Comparison of ENCODE assay signal across 18 mouse cellular contexts in genomic region chr4:149749003-149749662, GRCm38 (mm10). TPM values are rescaled to one million over a fixed set of nuclear protein-coding genes. Genes with fewer than 3 reads are reported as not detected.
DNase-seq lines count a peak whose midpoint lies in the region; TF ChIP-seq lines count a peak whose summit lies in the region.
"Had no signal": no experiment of that assay in that cellular context is flagged by ENCODE, and none has a peak within 500 bp of the region (broad histone marks: within the 10 kb centered on the region; RNA-seq: fewer than 3 reads in every experiment).

No protein-coding gene starts in this region.

- DNase-seq in heart, adult 11 months = peak; percentile 84
- no peak for DNase-seq in heart, postnatal 25 days (ENCODE audit: low spot score)
- DNase-seq in brain, adult 2 months (ENCODE audit: low read depth, low spot score) = peak; percentile 50
- peak; percentile 57 for DNase-seq in retina, postnatal 7 days (ENCODE audit: low read depth, low spot score)
- no peak for DNase-seq in spleen, postnatal 10 days (ENCODE audit: low spot score in 2 of 2)
- DNase-seq: adrenal gland, adult 8-10 months; adrenal gland, postnatal 36 days; cerebellum, adult 11 months; cerebellum, adult 8-10 months; cerebellum, postnatal 14 days; gastrocnemius, postnatal 10 days; heart, postnatal 4 days had no signal

- H3K36me3 ChIP-seq in E14TG2a.4 (ENCODE audit: insufficient read depth, low read length) = peaks cover 56% of the 10 kb centered on the region

- intact Hi-C loops in heart, postnatal 25 days (cut with DNase I) = no loop called here

- no peaks in the 10 kb centered on the region for H3K27me3 ChIP-seq in E14TG2a.4 (ENCODE audit: insufficient read depth, low read length)
- H3K27me3 ChIP-seq: embryonic facial prominence, embryonic 13.5 days; hindbrain, embryonic 13.5 days had no signal

- no peak for TF ChIP-seq CTCF in E14TG2a.4 (conservative IDR thresholded peaks at IDR 0.05; ENCODE audit: low read length)

- peak overlapping the region; percentile 29; the same call in 1 of the 2 replicates for H3K4me3 ChIP-seq in E14TG2a.4 (replicated peaks; ENCODE audit: low read length)
- H3K4me3 ChIP-seq: embryonic facial prominence, embryonic 13.5 days; forebrain, embryonic 13.5 days; heart, embryonic 13.5 days; hindbrain, embryonic 13.5 days had no signal

- H3K4me1 ChIP-seq in E14TG2a.4 (replicated peaks; ENCODE audit: low read depth, low read length) = peaks cover 74% of the 10 kb centered on the region

- no peaks in the 10 kb centered on the region for H3K9me3 ChIP-seq in E14TG2a.4 (ENCODE audit: low read length)
- H3K9me3 ChIP-seq: embryonic facial prominence, embryonic 13.5 days; forebrain, embryonic 13.5 days; G1E; heart, embryonic 13.5 days; hindbrain, embryonic 13.5 days had no signal

RNA-seq across cellular contexts. Expression of gene Tmem201, which starts 11.3 kb away (rescaled TPM):
- 10 to 100 TPM; 82.3 to 89.7 TPM for total RNA-seq in heart, postnatal 25 days (2021)

RNA-seq across cellular contexts. Expression of gene Slc25a33, which starts 24.9 kb away (rescaled TPM):
- 10 to 100 TPM; 22.5 to 30.5 TPM for total RNA-seq in heart, postnatal 25 days (2021)

RNA-seq across cellular contexts. Expression of gene Pik3cd, which starts 46.8 kb away (rescaled TPM):
- 1 to 10 TPM; 4.0 to 4.3 TPM for total RNA-seq in heart, postnatal 25 days (2021)

Comparison
In these comparisons a context has a peak if more than half of its experiments do, and no peak if none do; other contexts are left out.
1. DNase-seq: peak in heart, adult 11 months (single experiment), brain, adult 2 months (single experiment) and retina, postnatal 7 days (single experiment); none in heart, postnatal 25 days (single experiment) and spleen, postnatal 10 days (0 of 2).